Mouse (Mus musculus) spleen, adult 2 months (tissue): ENCODE measurements around the gene Gm38392.

Experiments
- CTCF ChIP-seq: fragments of 200-500 bp; IDR thresholded peaks from 2 replicates; pipeline ENCODE4 v1.5.1; 2011; ENCODE audit warnings: mild to moderate bottlenecking, inconsistent platforms; ENCODE audit not compliant: insufficient read depth, insufficient read length, insufficient replicate concordance; ENCODE audit errors: extremely low read depth
- POLR2A ChIP-seq: fragments of 200-500 bp; IDR thresholded peaks from 2 replicates; pipeline ENCODE4 v1.6.1; 2011; ENCODE audit warnings: low read depth, low read length, inconsistent platforms

- TF ChIP-seq CTCF (no peak), POLR2A (no peak)
Measured at GRCm38 (mm10) chr3:88334029-88334658, 47.1 kb upstream of the Gm38392 start.
